Mouse (Mus musculus) small intestine, adult 2 months (tissue): ENCODE results near the gene Tmem97. TPM values are rescaled to one million over a fixed set of nuclear protein-coding genes. Genes with fewer than 3 reads are reported as not detected.

ENCODE experiments used
- H3K27ac ChIP-seq: fragments of 200-500 bp; 2 replicates; pipeline ENCODE4 v1.5.1; 2012; ENCODE audit warnings: low read depth, low read length, control low read depth, inconsistent platforms; ENCODE audit not compliant: insufficient read depth
- H3K27me3 ChIP-seq: fragments of 200-500 bp; 2 replicates; pipeline ENCODE4 v1.6.1; 2012; ENCODE audit warnings: mild to moderate bottlenecking, moderate library complexity, low read length, inconsistent platforms; ENCODE audit not compliant: control insufficient read depth, insufficient read depth
- H3K36me3 ChIP-seq: fragments of 200-500 bp; 2 replicates; pipeline ENCODE4 v1.6.1; 2012; ENCODE audit warnings: mild to moderate bottlenecking, low read length, control low read depth, inconsistent platforms; ENCODE audit not compliant: control insufficient read depth, insufficient read depth
- H3K4me1 ChIP-seq: fragments of 200-500 bp; 2 replicates; pipeline ENCODE4 v1.6.1; 2012; ENCODE audit warnings: low read length, inconsistent platforms, mixed read lengths; ENCODE audit not compliant: control insufficient read depth, insufficient read depth, insufficient read length
- H3K4me3 ChIP-seq: fragments of 200-500 bp; 2 replicates; pipeline ENCODE4 v1.5.1; 2012; ENCODE audit warnings: low read depth, mild to moderate bottlenecking, control low read depth, inconsistent platforms, low read length, moderate library complexity
- CTCF ChIP-seq: fragments of 200-500 bp; IDR thresholded peaks from 2 replicates; pipeline ENCODE4 v1.5.1; 2012; ENCODE audit warnings: low read depth, mild to moderate bottlenecking, control low read depth, inconsistent platforms, low read length, moderate library complexity, mixed read lengths; ENCODE audit not compliant: insufficient replicate concordance, insufficient read length; ENCODE audit errors: extremely low read depth
- POLR2A ChIP-seq: fragments of 200-500 bp; IDR thresholded peaks from 2 replicates; pipeline ENCODE4 v1.6.1; 2012; ENCODE audit warnings: low read depth, mild to moderate bottlenecking, control low read depth, inconsistent platforms, low read length, moderate library complexity
- WGBS: fragments of 180-500 bp; shearing (Covaris S2); methylation state at CpG from one replicate; pipeline ENCODE4 v1.1.7; 2018; 5-methylcytosine and 5-hydroxymethylcytosine counted together
- polyA plus RNA-seq: library from polyadenylated mRNA; depleted of rRNA; stranded (reverse); fragments of >200 nt; gene quantifications from 2 replicates; pipeline ENCODE4 v1.2.3, GENCODE M21; 2012

The Tmem97 gene
- polyA plus RNA-seq, 1 experiment: 32.4 TPM

DNA sequence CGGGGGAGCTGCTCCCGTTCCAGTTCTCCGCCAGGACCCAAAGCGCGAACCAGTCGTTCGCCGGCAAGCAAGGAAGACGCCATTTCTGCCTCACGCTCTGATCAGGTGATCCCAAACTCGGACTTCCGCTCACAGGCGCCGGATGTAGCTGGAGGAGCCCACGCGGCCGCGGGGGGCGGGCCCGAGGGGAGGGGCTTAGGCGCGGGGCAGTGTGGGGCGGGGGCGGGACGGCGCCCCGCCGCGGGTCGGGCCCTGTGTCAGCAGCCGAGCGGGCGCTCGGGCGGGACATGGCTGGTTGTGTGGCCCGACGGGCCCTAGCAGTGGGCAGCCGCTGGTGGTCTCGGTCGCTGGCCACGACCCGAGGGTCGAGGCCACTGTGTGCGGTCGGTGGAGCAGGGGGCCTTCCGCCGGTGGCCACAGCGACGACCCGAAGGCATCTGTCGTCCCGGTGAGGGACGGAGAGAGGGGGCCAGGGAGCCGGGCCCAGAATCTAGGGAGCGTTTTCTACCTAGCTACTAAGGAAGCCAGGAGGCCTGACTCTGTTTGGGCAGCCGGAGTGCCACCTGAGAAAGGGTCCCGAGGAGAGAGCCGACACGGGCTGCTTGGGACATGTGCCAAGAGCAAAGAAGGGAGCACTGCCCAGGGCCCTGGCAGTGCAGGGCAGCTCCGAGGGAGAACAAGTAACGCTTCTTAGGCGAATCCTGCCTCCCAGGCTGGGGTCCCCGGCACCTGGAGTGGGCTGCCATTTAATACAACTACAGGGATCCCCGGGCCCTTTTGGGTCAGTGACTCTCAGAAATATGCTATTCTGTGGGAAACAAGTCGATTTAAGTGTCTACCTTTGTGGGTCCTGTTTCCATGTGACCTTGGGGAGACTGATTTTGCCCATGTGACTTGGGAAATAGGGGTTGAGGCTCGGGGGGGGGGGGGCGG, 38.3 kb downstream of the Tmem97 start, which contains the start of the genes Tmem199 and Poldip2:
Gene Tmem199 (minus strand): TSS at position 148 of the 933 bp plus-strand sequence.
Gene Poldip2 (plus strand): TSS at position 169 of the 933 bp plus-strand sequence.
- Histone ChIP-seq H3K4me1 (no peaks in the 10 kb centered on the region), H3K4me3 (peak within 1 kb of the TSS; percentile 82), H3K36me3 (peaks cover 33% of the 10 kb centered on the region), H3K27ac (0 out of 2 replicates have a peak within 1 kb of the TSS, but pooled peaks have one; percentile 3), H3K27me3 (no peaks in the 10 kb centered on the region)
- WGBS: 1% methylated on average over 67 of the region's 67 CpGs
- TF ChIP-seq POLR2A (peak; percentile 81; the same call in 1 of the 2 replicates), CTCF (no peak)

DNA sequence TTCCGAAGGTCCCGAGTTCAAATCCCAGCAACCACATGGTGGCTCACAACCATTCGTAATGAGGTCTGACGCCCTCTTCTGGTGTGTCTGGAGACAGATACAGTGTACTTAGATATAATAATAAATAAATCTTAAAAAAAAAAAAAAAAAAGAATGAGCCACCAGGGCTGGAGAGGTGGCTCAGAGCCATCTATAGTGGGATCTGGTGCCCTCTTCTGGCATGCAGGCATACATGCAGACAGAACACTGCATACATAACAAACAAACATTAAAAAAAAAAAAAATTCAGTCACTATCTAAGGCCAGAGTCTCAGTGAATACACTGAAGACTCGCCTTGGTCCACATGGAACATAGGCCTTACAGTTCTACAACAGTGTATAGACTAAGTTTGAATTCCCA, 41.4 kb downstream of the Tmem97 start:
- Histone ChIP-seq H3K27ac (no peak overlapping the region), H3K4me1 (no peaks in the 10 kb centered on the region), H3K27me3 (no peaks in the 10 kb centered on the region), H3K36me3 (peaks cover 36% of the 10 kb centered on the region), H3K4me3 (no peak overlapping the region)
- TF ChIP-seq CTCF (no peak), POLR2A (no peak)
- WGBS: 80% methylated on average over 5 of the region's 5 CpGs

DNA sequence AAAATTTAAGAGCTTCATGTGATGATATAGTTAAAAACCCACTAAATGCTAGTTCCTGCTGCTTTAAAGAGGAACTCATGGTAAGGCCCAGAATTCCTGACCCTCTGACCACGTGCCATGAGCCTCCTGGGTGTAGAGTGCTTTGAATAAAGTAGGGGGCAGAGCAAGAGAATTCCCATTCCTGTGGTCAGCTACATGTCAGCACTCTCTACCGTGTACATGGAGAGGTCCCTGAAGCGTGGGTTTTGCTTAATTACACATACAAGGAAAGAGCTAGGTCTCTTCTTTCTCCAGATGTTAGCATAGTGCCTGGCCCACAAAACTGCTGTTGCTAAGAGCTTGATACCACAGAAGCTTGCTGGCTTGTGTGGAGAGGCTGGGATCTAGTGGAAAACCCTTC, 45.1 kb downstream of the Tmem97 start:
- H3K27me3 ChIP-seq: 0 out of 2 replicates have a peak, but pooled peaks cover 6% of the 10 kb centered on the region
- peaks cover 36% of the 10 kb centered on the region for H3K36me3 ChIP-seq
- H3K4me3 ChIP-seq: no peak overlapping the region
- TF ChIP-seq CTCF (no peak), POLR2A (no peak)
- 84% methylated on average over 3 of the region's 3 CpGs for WGBS
- H3K27ac ChIP-seq: no peak overlapping the region
- no peaks in the 10 kb centered on the region for H3K4me1 ChIP-seq

DNA sequence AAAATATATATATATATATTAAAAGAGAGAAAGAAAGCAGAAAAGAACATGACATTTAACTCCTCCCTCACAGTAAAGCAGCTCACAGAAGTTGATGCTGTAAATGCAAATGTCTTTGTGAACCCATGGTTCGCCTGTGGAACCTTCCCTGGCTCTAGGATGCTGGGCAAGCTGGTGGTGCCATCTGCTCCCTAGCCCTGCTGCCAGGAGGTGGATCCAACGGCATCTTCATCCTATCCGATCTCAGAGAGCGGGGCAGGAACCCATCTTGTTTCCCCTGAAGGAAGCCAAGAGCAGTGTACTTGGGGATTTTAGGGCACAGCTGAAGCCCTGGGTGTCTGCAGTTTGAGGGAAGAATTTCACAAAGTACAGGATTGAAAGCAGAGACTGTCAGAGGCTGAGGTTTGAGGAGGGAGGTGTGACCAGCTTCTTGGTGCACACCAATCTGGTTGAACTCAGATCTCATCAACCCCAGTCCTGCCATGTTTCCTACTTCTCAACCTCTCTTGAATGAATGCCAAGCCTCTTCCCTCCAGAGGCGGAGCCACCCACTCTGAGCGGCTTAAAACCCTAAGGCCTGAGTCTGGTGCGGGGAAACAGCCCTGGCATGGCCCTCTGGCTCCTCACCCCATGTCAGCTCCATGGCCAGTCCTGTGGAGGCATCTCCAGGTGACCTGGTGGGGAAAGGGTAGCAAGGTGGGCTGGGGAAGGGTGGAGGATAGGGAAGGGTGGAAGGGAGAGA, 47.5 kb downstream of the Tmem97 start, which contains the start of gene Sebox:
Gene Sebox (plus strand): TSS at position 539 of the 742 bp plus-strand sequence.
- TF ChIP-seq POLR2A: no peak
- no peak for TF ChIP-seq CTCF
- no peaks in the 10 kb centered on the region for H3K4me1 ChIP-seq
- no peak within 1 kb of the TSS for H3K4me3 ChIP-seq
- no peak within 1 kb of the TSS for H3K27ac ChIP-seq
- H3K36me3 ChIP-seq: peaks cover 21% of the 10 kb centered on the region
- peaks cover 11% of the 10 kb centered on the region for H3K27me3 ChIP-seq
- WGBS: 63% methylated on average over 7 of the region's 7 CpGs

DNA sequence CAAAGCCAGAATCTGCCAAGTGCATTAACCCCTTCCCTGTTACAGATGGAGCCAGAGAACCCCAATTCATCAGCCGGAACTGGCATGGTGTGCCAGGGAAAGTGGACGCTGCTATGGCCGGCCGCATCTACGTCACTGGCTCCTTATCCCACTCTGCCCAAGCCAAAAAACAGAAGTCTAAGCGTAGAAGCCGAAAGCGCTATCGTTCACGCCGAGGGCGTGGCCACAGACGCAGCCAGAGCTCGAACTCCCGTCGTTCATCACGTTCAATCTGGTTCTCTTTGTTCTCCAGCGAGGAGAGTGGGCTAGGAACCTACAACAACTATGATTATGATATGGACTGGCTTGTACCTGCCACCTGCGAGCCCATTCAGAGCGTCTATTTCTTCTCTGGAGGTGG, 49.0 kb downstream of the Tmem97 start:
- peaks cover 6% of the 10 kb centered on the region for H3K4me1 ChIP-seq
- H3K4me3 ChIP-seq: no peak overlapping the region
- no peak for TF ChIP-seq POLR2A
- no peak for TF ChIP-seq CTCF
- peaks cover 17% of the 10 kb centered on the region for H3K27me3 ChIP-seq
- no peak overlapping the region for H3K27ac ChIP-seq
- WGBS: 67% methylated on average over 20 of the region's 20 CpGs
- H3K36me3 ChIP-seq: peaks cover 9% of the 10 kb centered on the region

DNA sequence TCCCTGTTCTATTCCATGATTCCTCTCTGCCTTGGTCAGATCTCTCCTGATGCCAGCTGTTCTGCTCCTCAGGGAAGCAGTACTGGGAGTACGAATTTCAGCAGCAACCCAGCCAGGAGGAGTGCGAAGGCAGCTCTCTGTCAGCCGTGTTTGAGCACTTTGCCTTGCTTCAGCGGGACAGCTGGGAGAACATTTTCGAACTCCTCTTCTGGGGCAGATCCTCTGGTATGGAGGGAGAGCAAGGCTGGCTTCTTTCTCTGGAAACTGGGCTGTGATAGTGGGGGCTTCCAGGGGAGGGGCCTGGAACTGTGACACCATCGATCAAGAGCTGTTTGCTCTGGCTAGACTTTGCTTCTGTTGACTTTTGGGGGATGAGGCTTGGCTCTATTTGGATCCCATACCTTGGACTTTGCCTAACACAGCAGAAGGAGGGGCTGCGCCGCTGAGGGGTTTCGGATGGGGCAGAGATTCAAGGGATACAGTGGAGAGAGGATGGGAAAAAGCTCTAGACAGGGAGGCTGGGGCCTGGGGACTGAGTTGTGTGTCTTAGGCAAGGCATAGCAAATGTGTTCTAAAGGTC, 49.9 kb downstream of the Tmem97 start:
- H3K4me3 ChIP-seq: no peak overlapping the region
- peaks cover 21% of the 10 kb centered on the region for H3K27me3 ChIP-seq
- peaks cover 4% of the 10 kb centered on the region; the same call in 1 of the 2 replicates for H3K36me3 ChIP-seq
- TF ChIP-seq POLR2A: no peak
- no peak for TF ChIP-seq CTCF
- peaks cover 6% of the 10 kb centered on the region for H3K4me1 ChIP-seq
- no peak overlapping the region for H3K27ac ChIP-seq
- 23% methylated on average over 9 of the region's 9 CpGs for WGBS
